Mouse (Mus musculus) heart, postnatal 0 days (tissue): ENCODE data around the gene Ercc6.

Experiments used
- CTCF ChIP-seq: IDR thresholded peaks from 2 replicates; pipeline ENCODE4 v1.5.1; 2016; ENCODE audit warnings: antibody characterized with exemption, control low read depth, low read depth
- EP300 ChIP-seq: IDR thresholded peaks from 2 replicates; pipeline ENCODE4 v1.6.1; 2016; ENCODE audit warnings: antibody characterized with exemption, low read depth

DNA sequence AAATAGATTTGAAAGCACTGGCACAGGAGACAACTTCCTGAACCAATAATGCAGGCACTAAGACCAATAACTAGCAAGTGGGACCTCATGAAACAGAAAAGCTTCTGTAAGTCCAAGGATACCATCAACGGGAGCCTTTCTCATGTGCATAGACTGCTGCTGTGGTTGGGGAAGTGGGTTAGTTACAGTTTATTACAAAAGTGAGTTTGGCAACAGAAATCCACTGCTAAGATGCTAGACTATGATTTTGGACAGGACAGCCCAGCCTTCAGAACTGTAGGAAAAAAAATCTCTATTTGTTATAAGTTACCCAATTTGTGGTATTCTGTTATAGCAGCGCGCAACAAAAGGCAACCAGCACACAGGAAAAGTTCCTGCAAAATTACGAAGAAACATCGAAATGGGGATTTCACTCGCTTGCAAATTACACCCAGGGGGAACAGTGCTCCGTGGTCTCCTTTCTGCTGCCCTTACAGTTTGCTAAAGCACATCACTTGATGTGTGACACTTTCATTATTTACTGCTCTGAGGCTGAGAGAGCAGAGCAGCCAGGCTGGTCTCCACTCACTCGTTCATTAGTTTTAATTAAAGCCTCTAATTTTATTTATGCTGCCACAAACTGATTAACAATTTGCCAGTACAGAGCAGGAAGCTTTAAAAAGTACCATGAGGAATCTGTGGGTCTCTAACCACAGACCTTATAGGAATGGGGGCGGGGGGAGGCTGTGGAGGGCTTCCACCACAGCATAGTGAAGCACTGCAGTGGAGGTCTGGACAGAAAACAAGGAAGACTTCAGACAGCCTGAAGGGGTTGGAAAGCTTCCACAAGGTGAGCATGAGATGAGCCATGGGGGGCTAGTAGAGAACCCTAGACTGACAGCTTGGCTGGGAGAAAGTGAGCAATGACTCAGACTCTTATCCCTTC, 10.3 kb upstream of the Ercc6 start:
- TF ChIP-seq CTCF (no peak), EP300 (no peak)
